Mouse (Mus musculus) fat pad, adult 2 months (tissue): ENCODE data around the gene Sh3pxd2a.

ENCODE experiments used
- DNase-seq: peaks from one replicate; pipeline ENCODE4 v3.0.0-alpha.2; 2011; ENCODE audit warnings: low read depth, low spot score; ENCODE audit errors: extremely low read depth

The Sh3pxd2a gene

DNA sequence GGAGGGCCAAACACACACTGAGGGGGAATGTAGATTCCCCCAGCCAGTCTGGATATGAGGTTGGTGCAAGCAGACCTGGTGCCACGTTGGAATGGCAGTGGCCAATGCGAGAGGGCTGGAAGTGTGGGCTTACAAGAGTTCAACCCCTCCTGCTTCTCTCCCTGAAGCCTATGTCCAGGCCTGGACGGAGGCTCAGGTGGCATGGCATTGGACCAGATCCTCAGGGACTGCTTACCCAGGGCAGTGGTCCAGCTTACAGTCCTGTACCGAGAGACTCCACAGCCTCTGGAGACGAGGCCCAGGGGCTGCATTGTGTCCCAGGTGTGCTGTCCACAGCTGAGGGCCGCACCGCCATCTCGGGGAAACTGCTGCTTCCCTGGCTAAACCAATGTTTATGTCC, 218.7 kb downstream of the Sh3pxd2a start:
- no peak for DNase-seq

DNA sequence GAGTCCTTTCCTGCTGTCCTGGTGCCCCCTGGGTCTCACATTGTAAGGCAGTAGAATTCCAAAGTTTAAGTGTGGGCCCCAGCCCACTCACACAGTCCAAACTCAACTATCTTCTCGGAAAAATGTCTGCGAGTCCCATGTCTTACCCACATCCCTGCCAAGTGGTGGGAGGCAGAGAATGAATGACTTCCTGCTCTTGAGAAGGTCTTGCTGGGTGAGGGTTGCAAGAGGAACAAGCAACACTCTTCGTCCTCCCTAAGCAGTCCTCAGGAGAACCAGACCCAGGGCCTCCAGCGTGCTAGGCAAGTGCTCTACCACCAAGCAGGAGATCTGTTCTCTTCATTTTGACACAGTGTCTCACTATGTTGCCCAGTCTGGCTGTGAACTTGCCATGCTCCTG, 222.0 kb downstream of the Sh3pxd2a start:
- DNase-seq, result no peak

- DNase-seq, result no peak
Measured at GRCm38 (mm10) chr19:47240957-47241356, 223.2 kb downstream of the Sh3pxd2a start.

DNA sequence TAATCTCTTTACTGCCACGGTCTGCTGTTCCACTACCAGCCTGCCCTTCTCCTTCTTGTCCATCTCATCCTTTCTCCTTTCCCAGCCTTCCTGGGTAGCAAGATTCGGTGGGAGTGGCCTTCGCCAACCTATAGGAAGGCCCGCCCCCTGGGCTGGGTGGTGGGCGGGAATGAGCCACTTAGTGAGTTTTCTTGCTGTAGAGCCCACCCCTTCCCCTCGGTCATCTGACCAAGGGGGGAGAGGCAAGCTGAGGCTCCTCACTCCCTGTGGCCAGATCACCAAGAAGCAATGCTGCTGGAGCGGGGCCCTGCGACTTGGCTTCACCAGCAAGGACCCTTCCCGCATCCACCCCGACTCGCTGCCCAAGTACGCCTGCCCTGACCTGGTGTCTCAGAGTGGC, 224.1 kb downstream of the Sh3pxd2a start:
- DNase-seq, result no peak

- DNase-seq, result no peak
Measured at GRCm38 (mm10) chr19:47233087-47233486, 231.1 kb downstream of the Sh3pxd2a start.

GRCm38 (mm10) chr19:47232077-47232865, 231.9 kb downstream of the Sh3pxd2a start:
- no peak for DNase-seq

DNA sequence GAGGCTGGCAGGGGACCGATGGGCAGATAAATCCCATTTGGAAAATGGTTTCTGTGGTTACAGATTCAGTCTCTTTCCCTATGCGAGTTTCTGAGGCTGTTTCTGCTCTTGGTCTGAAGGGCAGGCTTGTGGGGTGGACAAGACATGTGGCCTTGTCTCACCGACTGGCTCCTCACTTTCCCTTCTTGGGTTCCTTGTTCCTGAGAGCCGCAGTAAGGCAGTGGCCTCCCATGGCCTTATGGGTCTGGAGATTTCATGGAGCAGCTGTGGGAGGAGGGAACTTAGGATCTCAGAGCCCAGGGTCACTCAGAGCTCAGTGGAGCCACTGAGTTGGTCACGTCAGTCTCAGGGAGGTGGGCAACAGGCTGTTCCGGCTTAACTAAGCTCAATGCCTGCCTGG, 232.8 kb downstream of the Sh3pxd2a start:
- DNase-seq, result no peak

- no peak for DNase-seq
Measured at GRCm38 (mm10) chr19:47230682-47231081, 233.5 kb downstream of the Sh3pxd2a start.

DNA sequence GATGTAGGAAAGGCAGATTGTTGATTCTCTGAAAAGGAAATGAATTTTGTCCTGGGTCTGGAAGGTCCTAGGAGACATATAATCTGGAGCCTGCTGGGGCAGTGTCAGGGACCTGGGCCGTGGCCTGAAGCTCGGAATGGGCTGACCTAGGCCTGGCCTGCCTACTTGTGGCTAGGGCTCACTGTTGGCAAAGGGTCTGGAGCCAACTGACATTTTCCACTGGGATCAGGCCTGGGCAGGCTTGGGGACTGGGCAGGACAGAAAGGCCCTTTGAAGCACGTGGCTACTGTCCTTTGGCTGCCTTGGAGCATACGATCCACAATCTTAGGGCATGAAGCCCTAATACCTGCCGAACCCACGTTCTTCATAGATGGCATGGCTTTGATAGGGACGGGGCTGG, 234.1 kb downstream of the Sh3pxd2a start:
- no peak for DNase-seq

- no peak for DNase-seq
Measured at GRCm38 (mm10) chr19:47229461-47229860, 234.7 kb downstream of the Sh3pxd2a start.

DNA sequence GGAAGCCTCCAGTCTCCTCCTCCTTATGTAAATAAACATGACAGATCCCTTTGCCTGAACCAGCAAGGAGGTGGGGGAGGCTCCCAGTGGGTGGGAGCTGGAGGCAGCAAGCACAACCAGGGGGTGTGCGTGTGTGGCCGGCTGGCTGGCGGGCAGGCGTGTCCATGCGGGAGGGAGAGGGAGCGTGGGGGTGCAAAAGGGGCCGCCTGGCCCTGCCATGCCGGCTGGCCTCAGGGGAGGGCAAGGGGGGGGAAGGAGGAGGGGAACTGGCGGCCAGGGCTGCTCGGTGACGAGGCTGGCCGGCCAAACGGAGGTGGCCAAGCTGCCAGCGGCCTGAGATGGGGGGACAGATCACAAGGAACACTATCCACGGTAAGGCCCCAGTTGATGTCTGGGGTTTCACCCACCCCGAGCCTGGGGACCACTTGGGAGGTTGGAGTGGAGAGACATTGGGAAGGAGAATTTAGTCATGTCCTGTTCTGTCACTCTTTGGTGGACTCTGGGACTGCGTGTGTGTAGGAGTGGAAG, 235.4 kb downstream of the Sh3pxd2a start:
- no peak for DNase-seq

DNA sequence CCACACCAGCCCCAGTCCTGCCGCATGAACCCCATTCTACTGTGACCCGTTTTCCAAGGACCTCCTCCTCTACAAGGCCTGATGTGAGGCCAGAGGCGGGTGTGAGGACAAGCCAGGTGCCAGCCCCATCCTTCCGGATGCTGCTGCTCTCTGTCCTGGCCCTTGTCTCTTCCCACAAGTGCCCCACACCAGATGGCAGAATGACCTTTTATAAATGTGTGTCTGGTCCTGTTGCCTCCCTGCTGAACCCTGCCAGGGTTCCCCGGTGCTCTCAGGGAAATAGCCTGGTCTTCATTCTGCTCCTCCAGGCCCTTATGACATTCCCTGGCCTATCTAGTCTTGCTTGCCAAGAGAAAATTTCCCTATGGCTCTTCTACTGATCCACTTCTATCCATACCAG, 238.4 kb downstream of the Sh3pxd2a start:
- no peak for DNase-seq

DNA sequence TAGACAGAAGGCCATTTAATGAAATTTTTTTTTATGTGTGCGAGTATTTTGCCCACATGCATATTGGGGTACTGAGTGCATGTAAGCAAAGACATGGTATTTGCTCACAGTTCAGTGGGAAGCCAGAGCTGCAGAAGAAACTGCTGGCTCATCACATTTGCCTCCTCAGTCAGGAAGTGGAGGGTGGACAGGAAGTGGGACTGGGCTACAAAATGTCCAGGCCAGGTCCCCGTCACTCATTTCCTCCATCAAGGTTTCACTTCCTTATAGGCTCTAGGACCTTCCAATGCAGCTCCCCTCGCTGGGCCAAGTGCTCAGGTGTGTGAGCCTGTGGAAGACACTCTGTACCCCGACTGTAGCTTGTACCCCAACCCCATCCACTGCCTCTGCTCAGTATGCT, 239.5 kb downstream of the Sh3pxd2a start:
- no peak for DNase-seq

DNA sequence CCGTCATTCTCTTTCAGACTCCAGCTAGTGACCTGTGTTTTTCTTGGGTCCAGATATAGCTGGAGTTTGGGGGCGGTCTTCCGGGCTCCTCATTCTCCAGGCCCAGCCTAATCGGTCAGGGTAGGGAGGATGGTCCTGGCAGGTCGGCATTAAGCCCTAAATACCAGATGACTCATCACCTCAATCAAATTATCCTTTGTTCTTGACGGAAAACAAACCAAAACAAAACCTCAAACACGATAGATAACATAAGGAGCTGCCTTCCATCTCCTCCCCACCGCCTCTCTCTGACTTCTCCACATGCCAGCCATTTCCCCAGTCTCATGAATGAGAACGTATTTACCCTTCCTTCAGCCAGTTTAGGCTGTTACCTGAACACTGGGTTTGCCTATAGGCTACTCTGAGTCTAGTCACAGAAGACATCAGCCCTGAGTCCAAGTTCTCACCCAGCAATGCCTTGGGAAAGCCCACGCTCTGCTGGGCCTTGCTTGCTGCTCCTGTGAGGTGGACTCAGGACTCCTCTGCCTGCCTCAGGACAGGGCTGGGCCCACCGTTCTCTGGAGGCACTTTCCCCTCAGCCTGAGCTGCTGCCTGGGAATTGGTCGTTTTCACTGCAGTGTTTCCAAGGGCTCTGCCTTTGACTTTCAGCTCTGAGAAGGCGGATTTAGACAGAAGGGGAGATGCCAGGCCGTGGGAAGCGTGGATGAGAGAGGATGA, 241.2 kb downstream of the Sh3pxd2a start:
- no peak for DNase-seq

GRCm38 (mm10) chr19:47222154-47222840, 241.9 kb downstream of the Sh3pxd2a start:
- DNase-seq, result no peak

- DNase-seq, result no peak
Measured at GRCm38 (mm10) chr19:47221500-47222153, 242.6 kb downstream of the Sh3pxd2a start.

DNA sequence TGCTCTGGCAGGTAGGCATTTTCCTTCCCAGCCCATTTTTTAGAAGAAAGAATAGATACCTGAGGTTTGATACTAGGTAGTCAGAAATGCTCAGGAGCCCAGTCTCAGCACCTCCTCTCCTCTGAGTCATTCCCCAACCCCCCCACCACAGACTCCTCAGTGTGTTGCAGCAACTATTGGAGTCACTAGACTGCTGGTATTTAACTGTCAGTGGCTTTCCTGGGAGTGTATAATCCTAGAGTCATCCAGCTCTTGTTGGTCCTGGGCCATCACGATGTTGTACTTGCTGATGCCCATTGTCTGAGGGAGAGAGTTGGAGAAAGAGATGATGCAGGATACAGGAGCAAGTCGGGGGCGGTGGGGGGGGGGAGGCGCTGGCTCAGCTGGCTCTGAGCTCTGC, 243.2 kb downstream of the Sh3pxd2a start:
- no peak for DNase-seq

DNA sequence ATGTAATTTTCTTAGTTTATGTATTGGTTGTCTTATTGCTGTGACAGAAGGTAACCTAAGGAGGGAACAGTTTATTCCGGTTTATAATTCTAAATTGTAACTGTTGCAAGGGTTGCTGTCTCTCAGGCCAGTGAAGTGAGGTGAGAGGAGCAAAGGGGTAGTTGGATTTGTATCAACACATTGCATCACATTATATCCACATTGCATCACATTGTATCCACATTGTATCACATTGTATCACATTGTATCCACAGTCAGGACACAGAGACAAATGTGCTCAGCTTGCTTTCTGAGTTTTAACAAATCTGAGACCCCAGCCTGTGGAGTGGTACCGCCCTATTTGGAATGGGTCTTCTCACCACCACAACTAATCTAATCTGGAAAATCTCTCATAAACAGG, 244.0 kb downstream of the Sh3pxd2a start:
- DNase-seq, result no peak

- no peak for DNase-seq
Measured at GRCm38 (mm10) chr19:47219622-47220021, 244.6 kb downstream of the Sh3pxd2a start.

- DNase-seq, result no peak
Measured at GRCm38 (mm10) chr19:47216766-47217165, 247.4 kb downstream of the Sh3pxd2a start.

- DNase-seq, result no peak
Measured at GRCm38 (mm10) chr19:47213470-47213869, 250.7 kb downstream of the Sh3pxd2a start.
